Mouse (Mus musculus) neural tube, embryonic 15.5 days (tissue): Measurements from ENCODE around the gene Gzmm. TPM values are rescaled to one million over a fixed set of nuclear protein-coding genes. Genes with fewer than 3 reads are reported as not detected.

ENCODE experiments used
- ATAC-seq: fragments of 200-750 bp; cut with Nextera tagmentation; 2 replicates; pipeline ENCODE4 v1.8.0; 2017; ENCODE audit warnings: mild to moderate bottlenecking, moderate TSS enrichment, moderate library complexity; ENCODE audit not compliant: low FRiP score
- H3K27ac ChIP-seq: fragments of 300-500 bp; sonication (generic); replicated peaks from 2 replicates; pipeline ENCODE4 v1.5.1; 2015; ENCODE audit warnings: mild to moderate bottlenecking, inconsistent platforms
- H3K27me3 ChIP-seq: fragments of 300-500 bp; sonication (generic); replicated peaks from 2 replicates; pipeline ENCODE4 v1.6.1; 2015; ENCODE audit warnings: inconsistent platforms
- H3K36me3 ChIP-seq: fragments of 300-500 bp; sonication (generic); 2 replicates; pipeline ENCODE4 v1.6.1; 2015; ENCODE audit warnings: inconsistent platforms
- H3K4me1 ChIP-seq: fragments of 300-500 bp; sonication (generic); 2 replicates; pipeline ENCODE4 v1.6.1; 2015; ENCODE audit warnings: inconsistent platforms
- H3K4me2 ChIP-seq: fragments of 300-500 bp; sonication (generic); 2 replicates; pipeline ENCODE4 v1.6.1; 2015; ENCODE audit warnings: inconsistent platforms, mild to moderate bottlenecking, moderate library complexity
- H3K4me3 ChIP-seq: fragments of 300-500 bp; sonication (generic); replicated peaks from 2 replicates; pipeline ENCODE4 v1.5.1; 2015; ENCODE audit warnings: mild to moderate bottlenecking, inconsistent platforms
- H3K9ac ChIP-seq: fragments of 300-500 bp; sonication (generic); replicated peaks from 2 replicates; pipeline ENCODE4 v1.6.1; 2015; ENCODE audit warnings: mild to moderate bottlenecking, inconsistent platforms
- H3K9me3 ChIP-seq: fragments of 300-500 bp; sonication (generic); replicated peaks from 2 replicates; pipeline ENCODE4 v1.6.1; 2016; ENCODE audit warnings: inconsistent platforms
- WGBS: fragments of 180-500 bp; shearing (Covaris S2); methylation state at CpG from one replicate; pipeline ENCODE4 v1.1.7; 2015; ENCODE audit warnings: mixed read lengths; 5-methylcytosine and 5-hydroxymethylcytosine counted together
- polyA plus RNA-seq: library from polyadenylated mRNA; unstranded; fragments of >200 nt; fragmentation: Nextera tagmentation; extraction: Ambion mirVana; gene quantifications from 2 replicates; pipeline ENCODE4 v1.2.1, GENCODE M21; 2015

The Gzmm gene
- polyA plus RNA-seq, 1 experiment from 2014 or later = 1.1 TPM

- Histone ChIP-seq H3K4me1 (peaks cover 31% of the 10 kb centered on the region), H3K27me3 (peaks cover 51% of the 10 kb centered on the region), H3K4me3 (peak overlapping the region; percentile 78), H3K9ac (peak overlapping the region; percentile 75), H3K27ac (peak overlapping the region; percentile 78), H3K9me3 (no peaks in the 10 kb centered on the region), H3K36me3 (peaks cover 5% of the 10 kb centered on the region), H3K4me2 (peak overlapping the region; percentile 87)
- WGBS = under 1% methylated on average over 44 of the region's 44 CpGs
- ATAC-seq = peak; percentile 34; the same call in 1 of the 2 replicates
These were observed 28.2 kb downstream of the Gzmm start for GRCm38 (mm10) chr10:79716988-79717355.

GRCm38 (mm10) chr10:79717640-79718357 is 29.0 kb downstream of the Gzmm start:
- H3K4me3 ChIP-seq = peak overlapping the region; percentile 78
- H3K9ac ChIP-seq = peak overlapping the region; percentile 75
- 0 out of 2 replicates have a peak, but pooled peaks have one; percentile 6 for ATAC-seq
- H3K27ac ChIP-seq = 0 out of 2 replicates have a peak overlapping the region, but pooled peaks have one; percentile 78
- peaks cover 51% of the 10 kb centered on the region for H3K27me3 ChIP-seq
- 2% methylated on average over 43 of the region's 43 CpGs for WGBS
- H3K4me2 ChIP-seq = peak overlapping the region; percentile 87
- no peaks in the 10 kb centered on the region for H3K9me3 ChIP-seq
- H3K4me1 ChIP-seq = peaks cover 31% of the 10 kb centered on the region
- 0 out of 2 replicates have a peak, but pooled peaks cover 3% of the 10 kb centered on the region for H3K36me3 ChIP-seq

GRCm38 (mm10) chr10:79721089-79721488 is 32.3 kb downstream of the Gzmm start:
- H3K9me3 ChIP-seq = no peaks in the 10 kb centered on the region
- no peak for ATAC-seq
- no peak overlapping the region for H3K4me3 ChIP-seq
- H3K36me3 ChIP-seq = peaks cover 2% of the 10 kb centered on the region
- no peak overlapping the region for H3K9ac ChIP-seq
- WGBS = 68% methylated on average over 5 of the region's 5 CpGs
- H3K4me1 ChIP-seq = peaks cover 27% of the 10 kb centered on the region
- H3K4me2 ChIP-seq = no peak overlapping the region
- peaks cover 37% of the 10 kb centered on the region for H3K27me3 ChIP-seq
- H3K27ac ChIP-seq = no peak overlapping the region

- Histone ChIP-seq H3K9me3 (no peaks in the 10 kb centered on the region), H3K9ac (no peak overlapping the region), H3K4me1 (peaks cover 9% of the 10 kb centered on the region), H3K4me2 (no peak overlapping the region), H3K27me3 (peaks cover 22% of the 10 kb centered on the region), H3K27ac (no peak overlapping the region), H3K36me3 (peaks cover 10% of the 10 kb centered on the region), H3K4me3 (no peak overlapping the region)
- 58% methylated on average over 6 of the region's 6 CpGs for WGBS
- no peak for ATAC-seq
These were observed 34.2 kb downstream of the Gzmm start for GRCm38 (mm10) chr10:79723047-79723446.

GRCm38 (mm10) chr10:79723692-79724091 is 34.9 kb downstream of the Gzmm start:
- Histone ChIP-seq H3K9me3 (no peaks in the 10 kb centered on the region), H3K9ac (no peak overlapping the region), H3K36me3 (peaks cover 10% of the 10 kb centered on the region), H3K4me1 (peaks cover 3% of the 10 kb centered on the region; the same call in 1 of the 2 replicates), H3K27me3 (peaks cover 16% of the 10 kb centered on the region), H3K4me3 (no peak overlapping the region), H3K27ac (no peak overlapping the region), H3K4me2 (no peak overlapping the region)
- ATAC-seq = no peak
- 87% methylated on average over 7 of the region's 7 CpGs for WGBS

- Histone ChIP-seq H3K27me3 (no peaks in the 10 kb centered on the region; the same call in 1 of the 2 replicates), H3K4me3 (no peak overlapping the region), H3K9me3 (no peaks in the 10 kb centered on the region), H3K9ac (no peak overlapping the region), H3K4me2 (no peak overlapping the region), H3K27ac (no peak overlapping the region), H3K4me1 (no peaks in the 10 kb centered on the region), H3K36me3 (peaks cover 18% of the 10 kb centered on the region)
- WGBS = 46% methylated on average over 11 of the region's 11 CpGs
- no peak for ATAC-seq
These were observed 37.3 kb downstream of the Gzmm start for GRCm38 (mm10) chr10:79726090-79726489.

GRCm38 (mm10) chr10:79728323-79729249 is 39.8 kb downstream of the Gzmm start:
- ATAC-seq = no peak
- Histone ChIP-seq H3K4me1 (no peaks in the 10 kb centered on the region), H3K36me3 (peaks cover 41% of the 10 kb centered on the region), H3K4me2 (no peak overlapping the region), H3K4me3 (no peak overlapping the region), H3K27me3 (no peaks in the 10 kb centered on the region; the same call in 1 of the 2 replicates), H3K9me3 (no peaks in the 10 kb centered on the region), H3K9ac (no peak overlapping the region), H3K27ac (no peak overlapping the region)
- WGBS = 75% methylated on average over 28 of the region's 28 CpGs

- Histone ChIP-seq H3K4me3 (no peak overlapping the region), H3K27me3 (no peaks in the 10 kb centered on the region; the same call in 1 of the 2 replicates), H3K9me3 (no peaks in the 10 kb centered on the region), H3K27ac (no peak overlapping the region), H3K9ac (no peak overlapping the region), H3K36me3 (peaks cover 49% of the 10 kb centered on the region), H3K4me1 (no peaks in the 10 kb centered on the region), H3K4me2 (no peak overlapping the region)
- ATAC-seq = no peak
- WGBS = 75% methylated on average over 13 of the region's 13 CpGs
These were observed 40.6 kb downstream of the Gzmm start for GRCm38 (mm10) chr10:79729357-79729965.

- H3K4me3 ChIP-seq = no peak overlapping the region
- no peak for ATAC-seq
- no peak overlapping the region for H3K27ac ChIP-seq
- H3K4me2 ChIP-seq = no peak overlapping the region
- H3K27me3 ChIP-seq = peaks cover 7% of the 10 kb centered on the region; the same call in 1 of the 2 replicates
- H3K36me3 ChIP-seq = peaks cover 71% of the 10 kb centered on the region
- H3K4me1 ChIP-seq = peaks cover 9% of the 10 kb centered on the region; the same call in 1 of the 2 replicates
- WGBS = 94% methylated on average over 1 of the region's 1 CpGs
- no peak overlapping the region for H3K9ac ChIP-seq
- H3K9me3 ChIP-seq = no peaks in the 10 kb centered on the region
These were observed 43.7 kb downstream of the Gzmm start for GRCm38 (mm10) chr10:79732500-79732899.

GRCm38 (mm10) chr10:79733847-79734246 is 45.0 kb downstream of the Gzmm start:
- peaks cover 7% of the 10 kb centered on the region; the same call in 1 of the 2 replicates for H3K27me3 ChIP-seq
- ATAC-seq = no peak
- H3K27ac ChIP-seq = no peak overlapping the region
- no peak overlapping the region for H3K4me2 ChIP-seq
- H3K9me3 ChIP-seq = peaks cover 11% of the 10 kb centered on the region; the same call in 1 of the 2 replicates
- H3K4me1 ChIP-seq = peaks cover 9% of the 10 kb centered on the region; the same call in 1 of the 2 replicates
- no peak overlapping the region for H3K4me3 ChIP-seq
- 95% methylated on average over 15 of the region's 15 CpGs for WGBS
- H3K36me3 ChIP-seq = peaks cover 83% of the 10 kb centered on the region
- H3K9ac ChIP-seq = no peak overlapping the region

- Histone ChIP-seq H3K4me1 (peaks cover 9% of the 10 kb centered on the region; the same call in 1 of the 2 replicates), H3K9me3 (peaks cover 25% of the 10 kb centered on the region), H3K27ac (no peak overlapping the region), H3K4me2 (0 out of 2 replicates have a peak overlapping the region, but pooled peaks have one; percentile 0), H3K27me3 (peaks cover 7% of the 10 kb centered on the region; the same call in 1 of the 2 replicates), H3K4me3 (no peak overlapping the region), H3K9ac (no peak overlapping the region), H3K36me3 (peaks cover 96% of the 10 kb centered on the region)
- no peak for ATAC-seq
- 33% methylated on average over 42 of the region's 52 CpGs for WGBS
These were observed 46.5 kb downstream of the Gzmm start for GRCm38 (mm10) chr10:79735361-79735760.
